Mouse (Mus musculus) cerebellum, postnatal 14 days (tissue): ENCODE measurements around the gene Plekhg4.

Source experiments
- DNase-seq, 2 experiments: peaks; one replicate each; pipeline ENCODE4 v3.0.0; 2021; ENCODE audit warnings: mixed read lengths in 2 of 2

Plekhg4 gene

DNA sequence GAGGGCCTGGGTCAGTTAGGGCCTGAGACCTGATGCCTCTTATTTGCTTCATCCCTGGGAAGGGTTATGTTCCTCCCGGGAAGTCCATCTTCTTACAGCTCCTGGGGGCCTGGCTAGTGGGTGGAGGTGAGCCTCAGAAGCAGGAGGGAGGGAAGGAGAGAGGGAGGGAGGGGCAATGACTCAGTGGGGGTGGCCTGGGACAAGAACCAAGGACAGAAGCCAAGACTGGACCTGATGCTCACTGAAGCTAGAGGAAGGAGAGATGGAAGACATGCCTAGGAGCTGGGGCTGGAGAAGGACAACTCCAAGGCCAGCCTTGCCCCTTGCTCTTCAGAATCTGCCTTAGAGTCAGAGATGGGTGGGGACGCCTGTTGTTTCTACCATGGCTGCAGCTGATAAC lies at the start of gene Plekhg4:
Gene Plekhg4 (plus strand): TSS at position 243 of the 400 bp plus-strand sequence.
- DNase-seq: no peak

DNA sequence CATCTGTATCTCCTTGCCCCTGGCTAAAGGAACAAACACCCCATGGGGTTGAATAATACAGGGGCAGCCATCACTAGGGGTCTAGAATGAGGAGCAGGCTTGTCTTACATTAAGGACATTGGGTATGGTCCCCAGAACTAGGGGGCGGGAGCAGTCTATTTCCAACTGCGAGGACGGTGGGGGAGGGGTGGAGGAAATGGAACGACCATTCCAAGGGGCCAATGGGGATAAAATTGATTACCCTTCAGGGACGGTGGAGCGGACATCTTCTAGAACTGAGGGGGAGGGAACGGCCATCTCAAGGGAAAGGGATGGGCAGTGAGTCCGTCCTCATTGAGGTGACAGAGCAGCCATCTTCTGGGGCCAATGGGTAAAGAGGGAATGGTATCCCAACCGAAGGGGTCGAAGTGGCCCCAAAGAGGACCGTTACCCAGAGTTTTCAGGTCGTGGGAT lies 47.4 kb upstream of the Plekhg4 start:
- peak in 1 of 2 experiments; percentile 72 for DNase-seq

DNA sequence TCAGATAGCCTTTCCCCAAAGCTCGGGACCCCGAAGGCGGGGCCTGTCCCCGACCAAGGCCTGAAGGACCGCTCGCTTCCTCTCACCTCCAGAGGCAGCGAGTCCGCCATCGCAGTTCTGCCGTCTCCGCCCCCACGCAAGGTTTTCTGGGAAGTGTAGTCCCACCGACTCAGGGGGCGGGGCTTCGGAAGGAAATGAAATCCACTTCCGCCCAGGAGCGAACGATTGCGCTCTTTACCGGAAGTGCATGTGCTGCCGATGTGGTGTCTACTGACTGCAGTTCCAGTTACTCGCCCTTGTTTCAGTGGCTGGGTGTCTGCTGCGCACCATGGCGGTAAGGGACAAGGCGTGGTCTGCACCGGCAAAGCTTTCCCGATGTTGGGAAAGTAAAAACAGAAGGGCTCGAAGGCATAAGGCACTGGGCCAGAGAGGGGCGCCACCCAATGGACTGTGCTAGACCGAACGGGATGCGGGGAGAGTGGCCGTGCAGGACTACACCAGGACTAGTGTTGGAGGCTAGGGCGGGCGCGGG lies 46.9 kb upstream of the Plekhg4 start, which contains the start of the genes Lrrc29 and Tmem208:
Gene Lrrc29 (minus strand): TSS at position 138 of the 532 bp plus-strand sequence.
Gene Tmem208 (plus strand): TSS at position 214 of the 532 bp plus-strand sequence.
- DNase-seq: peak; percentile 99

DNA sequence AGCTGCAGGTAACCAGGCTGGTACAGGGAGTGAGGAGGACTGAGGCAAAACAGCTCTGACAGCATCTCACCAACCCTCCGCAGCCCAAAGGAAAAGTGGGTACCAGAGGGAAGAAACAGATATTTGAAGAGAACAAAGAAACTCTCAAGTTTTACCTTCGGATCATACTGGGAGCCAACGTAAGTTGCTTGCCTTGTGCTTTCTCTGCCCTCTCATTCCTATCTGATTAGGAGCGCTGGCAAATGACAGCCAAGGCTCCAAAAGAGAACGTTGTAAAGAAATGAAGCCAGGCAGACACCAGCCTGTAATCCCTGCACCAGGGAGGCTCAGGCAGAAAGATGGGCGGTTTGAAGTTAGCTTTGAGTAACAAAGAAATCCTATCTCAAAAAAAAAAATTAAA lies 46.1 kb upstream of the Plekhg4 start:
- no peak for DNase-seq

DNA sequence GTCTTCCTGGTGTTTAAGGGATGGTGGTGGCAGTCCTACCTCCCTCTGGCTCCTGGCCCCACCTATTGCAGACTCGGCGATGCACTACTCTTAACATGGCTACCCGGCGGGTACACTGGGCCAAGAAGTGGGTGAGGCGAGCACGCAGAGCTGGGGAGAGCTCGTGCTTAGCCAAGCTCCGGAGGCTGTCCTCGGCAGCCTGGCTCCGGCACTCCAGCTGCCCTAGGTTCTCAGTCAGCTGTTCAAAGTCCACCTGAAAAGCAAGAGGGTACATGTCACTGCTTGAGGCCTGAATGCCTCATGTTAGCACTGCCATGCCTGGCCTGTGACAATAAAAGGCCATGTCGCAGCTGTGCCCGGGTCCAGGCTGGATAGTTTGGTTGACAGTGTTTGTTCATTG lies 42.7 kb upstream of the Plekhg4 start:
- no peak for DNase-seq

DNA sequence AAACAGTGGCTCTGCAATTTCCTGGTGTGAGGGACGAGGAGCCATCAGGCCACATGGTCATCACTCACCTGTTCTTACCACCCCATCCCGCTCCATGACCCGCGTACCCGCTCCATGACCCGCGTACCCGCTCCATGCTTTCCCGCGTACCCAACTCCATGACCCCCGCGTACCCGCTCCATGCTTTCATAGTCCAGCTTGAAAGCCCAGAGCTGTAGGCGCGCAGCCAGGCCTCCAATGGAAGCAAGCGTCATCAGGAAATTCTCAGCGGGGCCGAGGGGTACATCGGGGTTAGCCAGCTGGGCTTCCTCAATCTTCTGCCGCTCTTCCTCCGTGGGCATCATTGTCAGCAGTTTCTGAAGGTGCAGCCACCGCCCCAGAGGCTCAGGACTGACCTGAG lies 41.6 kb upstream of the Plekhg4 start:
- no peak for DNase-seq

DNA sequence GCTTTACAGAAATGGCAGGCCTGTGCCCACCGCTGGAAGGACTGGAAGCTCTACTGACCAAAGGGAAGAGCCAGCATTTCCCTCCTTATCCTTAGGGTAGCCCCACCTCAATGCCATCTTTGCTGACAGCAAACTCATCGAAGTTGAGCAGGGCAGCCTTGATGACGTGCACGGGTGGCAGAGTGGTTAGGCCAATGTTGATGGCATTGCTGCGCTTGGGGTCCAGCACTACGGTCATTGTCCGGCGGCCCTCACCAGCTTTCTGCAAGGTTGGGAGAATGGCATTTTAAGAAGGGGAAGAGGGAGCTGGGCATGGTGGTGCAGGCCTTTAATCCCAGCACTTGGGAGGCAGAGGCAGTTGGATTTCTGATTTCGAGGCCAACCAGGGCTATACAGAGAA lies 41.1 kb upstream of the Plekhg4 start:
- no peak for DNase-seq

DNA sequence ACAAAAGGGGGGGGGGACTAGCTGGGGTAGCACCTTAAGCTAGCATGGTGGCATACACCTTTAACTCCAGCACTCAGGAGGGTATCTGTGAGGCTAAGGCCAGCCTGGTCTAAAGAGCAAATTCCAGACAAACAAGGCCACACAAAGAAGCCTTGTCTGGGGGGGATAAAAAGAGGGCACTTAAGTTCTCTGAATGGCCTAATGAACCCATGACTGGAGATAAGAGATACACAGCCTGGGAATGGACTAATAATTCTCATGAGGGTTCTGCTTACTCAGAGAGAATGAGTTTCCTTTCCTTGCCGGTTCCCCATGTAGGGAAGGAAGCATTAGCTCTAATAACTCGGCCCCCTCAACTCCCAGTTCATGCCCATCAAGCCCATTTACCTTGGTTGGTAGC lies 40.6 kb upstream of the Plekhg4 start:
- no peak for DNase-seq

DNA sequence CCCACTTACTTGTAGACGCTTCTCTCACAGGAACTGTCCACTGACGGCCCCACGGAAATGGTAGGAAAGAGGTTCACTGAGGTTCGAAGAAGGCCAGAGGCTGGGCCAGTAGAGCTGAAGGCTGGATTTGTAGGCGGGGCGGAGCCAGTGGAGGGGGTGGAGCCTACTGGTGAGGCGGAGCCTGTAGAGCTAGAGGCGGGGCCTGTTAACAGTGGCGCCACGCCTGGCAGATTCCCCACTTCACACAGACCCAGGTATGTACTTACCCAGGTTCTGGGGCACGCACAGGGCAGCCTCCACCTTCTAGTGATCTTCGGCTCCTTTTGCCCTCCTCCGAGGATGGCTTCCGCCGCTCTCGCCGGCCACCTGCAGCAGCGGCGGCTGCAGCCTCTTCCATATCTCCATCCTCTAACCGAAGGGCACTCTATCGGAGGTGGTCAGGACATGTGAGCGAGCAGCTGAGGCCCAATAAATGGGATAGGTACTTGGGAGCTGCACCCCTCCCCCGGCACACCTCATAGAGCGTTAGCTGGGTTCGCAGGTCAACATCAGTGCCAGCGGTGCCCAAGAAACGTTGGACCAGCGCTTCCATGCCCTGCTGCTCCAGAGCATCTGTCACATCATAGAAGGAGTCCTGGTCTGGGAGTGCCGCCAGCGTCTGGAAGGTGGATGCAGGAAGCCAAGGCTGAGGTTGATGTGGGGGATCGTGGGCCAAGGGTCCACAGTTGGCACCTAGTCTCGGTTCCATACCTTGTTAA lies 36.5 kb upstream of the Plekhg4 start:
- DNase-seq: no peak

DNA sequence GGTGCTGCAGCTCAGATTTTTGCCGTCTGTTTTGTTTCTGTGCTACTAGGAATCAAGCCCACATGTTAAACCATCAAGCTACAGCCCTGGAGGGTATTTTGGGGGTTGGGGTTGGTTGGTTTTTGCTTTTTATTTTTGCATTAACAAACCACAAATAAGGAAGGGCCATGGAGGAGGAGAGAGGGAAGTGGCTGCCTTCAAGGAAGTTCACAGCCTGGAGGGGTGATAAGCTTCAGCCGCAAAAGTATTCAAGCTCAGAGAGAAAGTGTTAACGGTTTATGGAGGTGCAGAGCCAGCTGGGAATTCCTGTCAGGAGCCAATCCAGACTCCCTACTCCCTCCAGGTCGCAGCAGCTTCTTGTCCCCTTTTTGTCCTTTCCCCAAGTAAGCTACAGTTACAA lies 34.1 kb upstream of the Plekhg4 start:
- no peak for DNase-seq

DNA sequence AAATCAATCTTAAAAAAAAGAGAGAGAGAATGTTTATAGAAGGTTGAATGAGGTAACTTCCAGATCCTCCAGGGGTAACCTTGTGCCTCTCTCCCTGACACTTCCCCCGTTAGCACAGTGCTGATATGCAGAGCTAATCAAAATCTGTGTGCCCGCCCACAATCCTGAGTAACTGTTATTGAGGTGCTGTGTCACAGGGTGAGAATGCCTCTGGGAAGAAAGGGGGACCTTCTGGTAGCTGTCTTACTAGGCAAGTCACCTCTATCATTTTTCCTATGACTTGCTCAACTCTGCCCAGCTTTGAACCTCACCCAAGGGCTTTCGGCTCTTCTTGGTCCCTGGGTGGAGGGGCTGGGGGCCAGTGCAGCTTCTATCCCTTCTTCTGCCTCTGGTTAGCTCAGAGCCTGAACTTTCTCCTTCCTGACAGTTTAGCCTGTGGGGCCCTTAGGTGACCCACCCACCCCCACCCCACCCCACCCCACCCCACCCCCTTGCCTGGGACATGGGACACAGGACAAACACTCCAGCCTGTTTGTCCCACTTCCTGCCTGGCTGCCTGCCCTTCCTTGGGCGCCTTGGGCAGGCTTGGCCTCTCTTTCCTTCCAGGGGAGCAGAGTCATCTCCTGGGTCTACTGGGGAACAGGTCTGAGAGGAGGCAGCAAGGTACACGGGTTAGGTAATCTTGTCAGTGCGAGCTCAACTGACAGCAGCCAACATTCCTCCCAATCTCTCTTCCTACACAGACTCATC lies 33.0 kb upstream of the Plekhg4 start:
- no peak for DNase-seq

DNA sequence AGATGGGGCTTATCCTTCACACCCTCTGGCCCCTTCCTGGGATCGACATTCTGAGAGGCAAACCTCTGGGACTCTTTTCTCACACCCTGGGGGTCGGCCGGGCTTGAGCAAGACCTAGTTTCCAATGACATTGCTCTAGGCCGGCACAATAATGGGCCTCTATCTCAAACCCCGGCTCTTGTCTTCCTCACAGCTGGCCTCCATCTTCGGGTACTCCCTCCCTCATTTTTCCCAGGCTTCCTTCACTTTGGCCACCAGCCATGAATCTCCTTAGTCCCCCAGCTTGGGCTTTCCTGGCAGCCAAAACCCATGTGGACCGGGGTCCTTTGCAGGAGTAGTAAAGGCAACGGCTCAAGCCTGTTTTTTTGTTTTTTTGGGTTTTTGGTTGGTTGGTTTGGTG lies 31.7 kb upstream of the Plekhg4 start:
- DNase-seq: no peak

DNA sequence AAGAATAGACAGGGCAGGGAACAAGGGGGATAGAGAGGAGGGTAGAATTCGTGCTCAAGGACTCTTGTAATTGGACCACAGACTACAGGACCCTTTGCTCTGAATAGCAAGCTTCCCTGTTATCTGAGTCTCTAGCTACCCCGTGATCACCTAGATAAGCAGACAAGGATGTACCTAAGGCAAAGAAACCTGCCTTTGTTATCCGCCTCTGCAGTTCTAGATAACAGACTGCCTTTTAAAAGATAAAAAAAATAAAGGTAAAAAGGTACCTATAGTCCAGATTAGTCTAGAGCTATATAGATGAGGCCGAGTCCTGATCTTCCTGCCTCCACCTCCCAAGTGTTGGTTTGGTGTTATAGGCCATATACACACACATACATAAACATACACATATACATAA lies 30.3 kb upstream of the Plekhg4 start:
- DNase-seq: no peak

DNA sequence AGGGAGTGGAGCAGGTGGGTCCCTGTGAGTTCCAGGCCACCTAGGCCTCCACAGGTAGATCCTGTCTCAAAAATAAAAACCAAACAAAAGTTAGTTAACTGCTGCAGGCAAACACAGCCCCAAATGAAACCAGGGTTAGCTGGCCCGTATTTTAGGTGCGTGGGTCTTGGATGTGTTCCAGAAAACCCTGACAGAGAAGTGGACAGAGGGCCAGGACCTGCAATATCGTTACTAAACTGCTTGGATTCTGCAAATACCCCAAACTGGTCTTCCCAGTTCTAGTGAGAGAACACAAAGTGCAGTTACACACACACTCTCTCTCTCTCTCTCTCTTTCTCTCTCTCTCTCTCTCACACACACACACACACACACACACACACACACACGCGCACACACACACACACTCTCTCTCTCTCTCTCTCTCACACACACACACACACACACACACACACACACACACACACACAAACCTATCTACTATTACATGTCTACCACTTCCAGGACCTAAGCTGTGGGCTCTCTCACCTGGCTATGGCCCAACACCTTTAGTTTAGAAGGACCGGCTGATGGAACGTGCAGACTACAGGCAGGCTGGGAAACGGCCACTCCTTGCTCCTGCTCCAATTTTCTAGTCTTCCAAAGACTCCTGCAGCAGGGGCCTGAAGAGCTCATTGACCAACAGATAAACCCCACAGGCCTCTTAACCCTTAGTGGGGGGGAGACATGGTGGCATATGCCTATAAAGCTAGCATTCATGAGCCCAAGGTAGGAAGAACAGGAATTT lies 29.1 kb upstream of the Plekhg4 start:
- DNase-seq: no peak

DNA sequence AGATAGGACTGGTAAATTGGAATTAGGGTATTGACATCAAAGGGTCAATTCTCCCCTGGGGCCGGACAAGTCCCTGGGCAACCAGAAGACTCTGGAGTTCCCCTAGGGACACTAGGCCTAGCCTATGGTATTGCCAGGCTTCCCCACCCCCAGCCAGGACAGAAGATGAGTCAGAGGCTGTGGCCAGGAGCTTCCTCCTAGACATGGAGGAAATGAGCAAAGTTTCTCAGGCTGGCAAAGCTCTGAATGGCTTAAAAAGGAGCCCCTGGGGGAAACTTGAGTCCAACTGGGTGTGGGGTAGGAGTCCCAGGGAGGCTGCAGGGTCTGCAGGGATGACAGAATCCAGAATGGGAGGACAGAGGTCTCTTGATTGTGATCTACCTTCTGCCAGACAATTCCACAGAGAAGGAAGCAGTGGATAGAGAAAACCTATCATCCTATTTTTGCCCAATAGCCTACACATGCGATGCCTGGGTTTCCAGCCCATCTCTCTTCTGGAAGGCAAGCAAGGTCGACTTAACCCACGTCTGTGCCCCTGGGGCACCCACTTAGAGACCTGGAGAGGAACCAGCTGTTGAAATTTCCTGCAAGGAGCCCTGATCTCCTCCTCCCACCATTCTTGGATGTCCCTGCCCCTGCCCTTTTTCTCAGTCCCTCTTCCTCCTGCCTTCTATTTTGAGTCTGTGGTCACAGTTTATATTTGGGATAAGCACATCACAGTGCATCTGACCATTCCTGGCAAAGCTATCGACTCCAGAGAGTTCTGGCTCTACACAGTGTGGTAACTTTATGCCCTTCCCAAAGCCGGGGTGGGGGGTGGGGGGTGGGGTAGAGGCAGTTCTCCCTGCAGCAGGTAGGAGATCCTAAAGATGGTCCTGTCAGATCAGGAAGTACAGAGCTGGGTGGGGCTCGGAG lies 27.8 kb upstream of the Plekhg4 start:
- DNase-seq: no peak

DNA sequence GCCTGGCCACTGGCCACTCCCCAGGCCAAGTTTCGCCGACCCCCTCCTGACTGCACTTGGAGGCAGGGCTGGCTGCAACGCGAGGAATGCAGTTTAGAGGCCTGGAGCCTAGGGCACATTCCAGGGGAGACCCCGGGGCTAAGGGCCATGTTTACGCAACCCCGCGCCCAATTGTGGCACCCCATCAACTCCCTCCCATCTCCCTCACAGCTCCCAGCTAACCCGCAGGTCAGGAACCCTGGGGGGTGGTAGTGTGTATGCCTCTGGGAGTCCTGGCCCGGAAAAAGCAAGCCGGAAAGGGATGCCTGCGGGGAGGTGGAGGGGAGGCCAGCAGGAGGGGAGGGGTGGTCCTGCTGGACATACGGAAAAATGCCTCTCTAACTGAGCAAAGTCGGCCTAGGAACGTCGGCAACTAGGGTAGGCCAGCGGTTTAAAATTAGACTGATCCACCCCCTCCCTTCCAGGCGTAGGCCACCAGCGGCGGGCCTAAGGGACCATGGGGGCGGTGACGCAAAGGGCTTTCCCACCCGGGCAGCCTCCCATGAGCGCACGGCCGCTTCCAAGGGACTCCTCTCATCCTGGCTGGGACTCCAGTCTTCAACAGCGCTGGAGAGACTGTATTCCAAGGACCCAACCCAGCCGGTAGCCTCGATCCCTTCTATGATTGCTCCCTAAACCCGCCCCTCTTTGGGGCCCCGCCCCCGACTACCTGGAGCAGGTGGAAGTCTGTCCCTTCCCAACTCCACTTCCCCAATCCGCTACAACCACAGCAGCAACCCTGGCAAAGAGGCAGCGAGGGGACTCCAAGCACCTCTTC lies 26.3 kb upstream of the Plekhg4 start:
- peak; percentile 35 to 44 for DNase-seq

DNA sequence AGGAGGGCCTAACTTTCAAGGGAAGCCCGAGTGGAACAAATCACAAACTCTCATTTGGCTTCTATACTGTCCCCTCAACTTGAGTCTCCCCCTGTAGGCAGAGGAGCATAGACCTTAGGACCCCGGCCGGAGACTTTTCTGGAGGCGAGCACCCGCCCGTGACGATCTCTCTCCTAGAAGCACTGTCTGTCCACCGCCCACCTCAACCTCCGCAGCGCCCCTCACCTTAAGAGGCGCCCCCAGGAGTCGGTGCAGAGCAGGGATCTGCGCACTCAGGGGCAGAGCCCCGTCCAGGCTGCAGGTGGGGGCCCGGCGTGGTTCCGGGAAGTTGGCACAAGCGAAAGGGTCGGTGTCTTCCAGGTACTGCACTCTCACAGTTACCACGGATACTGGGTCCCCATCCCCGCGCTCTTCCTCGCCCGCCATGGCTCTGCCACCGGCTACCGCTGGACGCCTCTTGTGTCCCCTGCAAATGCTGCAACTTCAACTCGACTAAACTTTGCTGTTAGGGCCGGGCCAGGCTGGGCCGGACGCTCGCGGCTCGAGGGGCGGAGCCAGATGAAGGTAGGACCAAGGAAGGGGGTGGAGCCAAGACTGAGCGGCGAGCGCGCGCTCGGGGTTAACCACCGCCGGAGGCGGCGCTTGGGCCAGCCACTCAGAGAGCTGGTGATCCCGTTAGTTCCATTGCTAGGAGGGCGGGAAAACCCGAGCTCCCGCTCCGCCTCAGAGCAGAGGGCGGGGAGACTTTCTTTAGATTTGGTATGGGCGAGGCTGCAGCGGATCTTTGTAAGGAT lies 25.4 kb upstream of the Plekhg4 start, which contains the start of gene Fhod1:
Gene Fhod1 (minus strand): TSS at position 526 of the 794 bp plus-strand sequence.
- peak; percentile 91 to 95 for DNase-seq

DNA sequence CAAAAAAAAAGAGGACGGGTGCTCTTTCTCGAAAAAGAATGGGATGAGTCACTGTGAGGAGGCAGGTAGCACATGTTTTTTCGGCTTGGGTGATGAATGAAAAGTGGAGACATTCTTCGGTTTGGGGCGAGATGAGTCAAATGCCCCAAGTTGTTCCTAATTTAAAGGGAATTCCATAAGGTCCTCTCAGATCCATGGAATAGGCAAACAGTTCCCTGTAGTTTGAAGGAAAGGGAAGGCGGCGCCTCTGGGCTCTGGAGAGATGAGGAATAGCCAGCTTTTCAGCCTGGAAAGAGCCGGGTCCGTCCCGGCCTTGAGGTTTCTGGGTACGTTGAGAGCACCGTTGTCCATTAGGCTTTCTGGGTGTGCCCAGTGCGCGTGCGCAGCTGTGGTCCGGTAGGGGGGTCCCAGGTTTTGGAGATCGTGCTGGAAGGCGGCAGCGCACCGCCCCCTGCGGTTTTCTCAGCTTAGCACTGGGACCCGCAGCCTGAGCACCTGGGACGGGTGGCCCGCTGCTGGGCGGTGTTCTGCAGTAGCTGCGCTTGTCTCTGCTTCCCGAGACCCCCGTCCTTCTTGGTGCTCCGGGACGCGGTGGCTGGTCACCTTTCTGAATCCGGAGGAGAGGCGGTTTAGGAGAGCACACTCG lies 24.5 kb upstream of the Plekhg4 start, which contains the start of gene Slc9a5:
Gene Slc9a5 (plus strand): TSS at position 394 of the 646 bp plus-strand sequence.
- peak; percentile 76 to 82 for DNase-seq

DNA sequence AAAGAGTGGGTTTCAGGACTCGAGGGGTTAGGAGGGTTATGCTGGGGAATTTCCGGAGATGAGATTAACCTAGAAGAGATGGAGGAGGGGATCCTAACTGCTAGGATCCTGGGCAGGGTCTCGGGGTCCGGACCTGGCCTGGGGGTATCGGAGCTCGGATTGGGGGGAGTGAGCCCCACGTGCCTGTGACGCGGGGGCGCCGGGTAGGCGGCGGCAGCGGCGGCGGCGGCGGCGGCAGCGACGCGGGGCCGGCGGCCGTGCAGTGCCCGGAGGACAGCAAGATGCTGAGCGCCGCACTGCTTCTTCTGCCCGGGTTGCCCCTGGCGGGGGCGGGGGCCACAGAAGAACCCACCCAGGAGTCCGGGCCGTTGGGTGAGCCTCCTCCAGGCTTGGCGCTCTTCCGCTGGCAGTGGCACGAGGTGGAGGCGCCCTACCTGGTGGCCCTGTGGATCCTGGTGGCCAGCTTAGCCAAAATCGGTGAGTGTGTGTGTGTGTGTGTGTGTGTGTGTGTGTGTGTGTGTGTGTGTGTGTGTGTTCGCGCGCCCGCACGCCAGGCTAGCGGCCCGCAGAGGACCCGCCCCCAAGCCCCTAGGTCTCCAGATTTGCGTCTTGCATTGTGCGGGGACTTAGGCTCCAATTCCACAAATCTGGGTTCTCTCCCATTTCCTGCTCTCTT lies 23.8 kb upstream of the Plekhg4 start:
- DNase-seq: peak; percentile 76 to 80
